Mouse (Mus musculus): ENCODE data around the gene H2-Oa. TPM values are rescaled to one million over a fixed set of nuclear protein-coding genes. Genes with fewer than 3 reads are reported as not detected.

The H2-Oa gene
- total RNA-seq, 2 experiments from 2014 or later: not detected

DNA sequence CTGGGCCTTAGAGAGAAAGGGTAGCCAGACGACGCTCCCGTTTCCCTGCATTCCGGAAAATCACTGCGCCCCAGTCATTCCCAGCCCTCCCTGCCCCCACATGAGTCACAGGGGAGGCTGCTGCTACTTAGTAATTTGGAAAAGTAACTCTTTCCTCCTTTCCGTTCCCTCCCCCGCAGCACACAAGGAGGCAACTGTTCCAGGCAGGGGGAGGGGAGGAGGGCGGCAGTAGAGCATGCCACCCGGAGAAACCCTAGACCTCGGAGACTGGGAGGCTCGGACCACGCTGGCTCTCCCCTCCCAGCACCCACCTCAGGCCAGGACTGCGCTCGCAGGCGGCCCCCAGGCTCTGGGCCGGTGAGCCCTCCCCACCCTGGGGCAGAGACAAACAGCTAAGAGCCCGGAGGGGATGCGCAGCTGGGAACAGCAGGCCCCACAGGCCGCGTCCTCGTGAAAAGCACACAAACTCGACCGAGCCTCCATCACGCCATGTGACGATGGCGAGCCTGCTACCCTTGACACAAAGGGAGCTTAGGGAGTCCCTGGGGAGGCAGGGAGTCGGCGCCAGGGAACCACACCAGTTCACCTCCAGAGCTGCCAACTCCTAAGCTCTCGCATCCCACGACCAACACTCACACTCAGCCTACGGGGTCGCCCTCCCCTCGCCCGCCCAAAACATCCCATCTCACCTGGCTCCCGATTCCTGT is 29.2 kb downstream of the H2-Oa start:
- peak; percentile 89 to 92 for DNase-seq (ENCODE audit: low spot score in 2 of 2)

DNA sequence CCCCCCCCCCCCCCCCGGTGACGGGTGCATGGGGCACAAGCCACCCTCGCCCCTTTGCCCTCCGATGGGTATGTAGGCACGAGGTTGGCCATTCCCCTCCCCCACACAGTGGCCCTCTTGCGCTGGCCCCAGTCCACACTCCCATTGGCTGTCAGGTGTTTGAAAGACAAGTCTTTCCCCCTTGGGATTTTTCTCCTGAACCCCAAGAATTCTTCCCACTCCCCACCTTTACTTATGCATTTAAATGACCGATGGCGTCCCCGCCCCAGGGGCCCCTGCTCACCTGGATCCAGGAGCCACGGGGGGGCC is 29.7 kb downstream of the H2-Oa start:
- DNase-seq (ENCODE audit: low spot score in 2 of 2): peak in 1 of 2 experiments; percentile 53

DNA sequence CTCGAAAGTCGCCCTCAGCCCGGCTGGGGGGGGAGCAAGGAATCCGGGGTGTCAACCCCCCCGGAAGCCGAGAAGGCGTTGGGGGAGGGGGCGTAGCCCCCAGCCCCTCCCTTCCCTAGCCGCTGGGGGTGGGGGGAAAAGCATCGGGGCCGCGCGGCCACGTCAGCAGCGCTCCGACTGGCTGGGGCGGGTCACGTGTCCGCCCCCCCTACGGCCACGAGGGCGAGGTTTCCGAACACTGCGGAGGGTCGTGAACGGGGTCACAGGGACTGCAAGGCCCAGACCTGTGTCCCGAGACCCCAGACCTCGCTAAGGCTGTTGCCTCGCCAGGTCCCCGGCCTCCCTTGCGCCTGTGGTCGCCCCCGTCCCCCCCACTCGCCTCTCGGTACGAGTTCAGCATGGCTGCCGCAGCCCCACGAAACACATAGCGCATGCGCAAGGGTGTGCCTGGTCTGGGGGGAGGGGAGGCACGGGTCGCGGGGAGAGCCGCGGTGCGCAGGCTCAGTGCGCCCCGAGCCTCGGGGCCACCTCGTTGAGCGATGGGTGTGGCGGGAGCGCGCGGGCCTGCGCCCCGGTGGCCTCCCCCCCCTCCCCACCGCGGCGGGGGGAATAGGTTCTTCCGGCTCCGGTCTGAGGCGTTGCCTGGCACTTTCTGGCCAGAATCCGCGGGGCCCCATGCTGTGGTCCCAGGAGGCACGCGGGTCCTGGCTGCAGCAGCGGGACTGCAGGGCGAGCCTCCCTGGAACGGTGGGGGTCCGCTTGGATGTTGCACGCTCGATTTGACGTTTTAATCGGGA is 30.2 kb downstream of the H2-Oa start, which contains the start of gene Brd2:
Gene Brd2, minus strand, starts transcription at position 447 of the 797 bp plus-strand sequence.
- DNase-seq (ENCODE audit: low spot score in 2 of 2): peak; percentile 95 to 98

DNA sequence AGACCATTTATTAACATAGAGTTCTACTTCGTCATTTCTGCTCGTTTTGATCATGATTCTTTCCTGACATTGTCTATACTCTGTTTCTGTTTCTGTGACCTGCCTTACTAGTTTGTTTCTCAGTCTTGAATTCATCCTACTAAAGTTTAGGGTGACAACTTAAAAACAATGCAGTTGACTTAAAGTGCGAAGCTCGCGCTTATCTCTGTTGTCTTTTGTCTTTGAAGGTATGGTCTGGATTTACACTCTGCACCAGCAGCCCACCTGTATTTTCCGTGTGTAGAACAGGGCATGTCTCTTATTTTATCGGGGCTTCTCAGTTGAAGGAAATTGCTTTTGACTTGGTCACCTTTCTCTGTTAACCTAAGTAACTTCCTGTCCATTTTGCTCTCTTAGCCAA is 31.0 kb downstream of the H2-Oa start:
- no peak for DNase-seq (ENCODE audit: low spot score in 2 of 2)

DNA sequence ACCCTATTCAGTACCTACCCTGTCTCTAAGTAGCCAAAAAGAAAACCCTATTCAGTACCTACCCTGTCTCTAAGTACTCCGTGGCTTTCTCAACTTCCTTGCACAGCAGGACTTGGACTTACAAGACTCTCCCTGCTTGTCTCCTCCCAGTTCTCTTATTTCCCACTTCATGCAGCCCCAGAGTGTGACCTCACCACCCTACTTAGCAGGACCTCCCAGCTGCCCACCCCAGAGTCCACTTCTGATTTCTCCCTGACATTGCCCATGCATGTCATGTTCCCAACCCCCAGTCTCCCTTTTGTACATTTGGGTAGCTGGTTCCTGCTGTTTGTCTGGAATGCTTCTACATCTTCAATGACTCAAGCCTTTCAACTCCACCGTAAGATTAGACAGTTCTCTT is 31.4 kb downstream of the H2-Oa start:
- no peak for DNase-seq (ENCODE audit: low spot score in 2 of 2)

DNA sequence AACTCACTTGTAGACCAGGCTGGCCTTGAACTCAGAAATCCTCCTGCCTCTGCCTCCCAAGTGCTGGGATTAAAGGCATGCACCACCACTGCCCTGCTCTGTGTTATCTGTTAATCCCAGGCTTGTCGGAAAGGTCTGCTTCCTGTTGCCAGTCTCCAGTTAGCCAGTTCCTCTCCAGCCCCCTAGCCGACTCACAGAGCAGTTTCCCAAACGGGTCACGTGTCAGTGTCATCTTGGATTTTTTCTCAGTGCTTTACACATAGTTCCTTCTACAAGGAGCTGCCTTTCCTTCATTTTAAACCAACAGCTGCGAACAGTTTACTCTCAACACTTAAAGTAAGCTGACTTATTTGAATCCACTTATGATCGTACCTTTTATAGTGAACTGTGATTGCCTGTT is 32.5 kb downstream of the H2-Oa start:
- DNase-seq (ENCODE audit: low spot score in 2 of 2): no peak

DNA sequence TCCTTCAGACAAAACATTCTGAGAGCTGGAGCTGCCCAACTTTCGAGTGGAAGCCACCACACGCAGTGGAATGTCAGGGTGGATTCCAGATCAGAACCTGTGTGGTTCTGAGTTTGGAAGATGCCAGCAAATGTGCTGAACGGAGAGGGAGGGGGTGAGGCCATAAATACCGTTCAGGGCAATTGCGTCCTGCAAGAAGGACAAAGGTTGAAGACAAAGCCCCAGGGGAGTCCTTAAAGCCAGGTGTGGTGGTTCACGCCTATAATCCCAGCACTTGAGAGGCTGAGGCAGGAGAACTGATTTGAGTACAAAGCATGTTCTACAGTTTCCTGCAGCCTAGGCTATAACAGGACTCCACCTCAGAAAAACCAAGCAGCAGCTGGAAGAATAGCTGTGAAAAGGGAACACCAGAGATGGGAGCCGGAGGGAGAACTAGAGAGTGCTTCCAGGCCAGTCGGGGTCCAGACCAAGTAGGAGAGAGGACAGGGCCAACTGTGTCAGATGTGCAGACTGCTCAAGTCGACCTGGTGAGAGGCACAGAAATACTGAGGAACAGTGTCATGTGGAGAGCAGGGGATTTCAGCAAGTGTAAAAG is 34.8 kb downstream of the H2-Oa start:
- no peak for DNase-seq (ENCODE audit: low spot score in 2 of 2)

DNA sequence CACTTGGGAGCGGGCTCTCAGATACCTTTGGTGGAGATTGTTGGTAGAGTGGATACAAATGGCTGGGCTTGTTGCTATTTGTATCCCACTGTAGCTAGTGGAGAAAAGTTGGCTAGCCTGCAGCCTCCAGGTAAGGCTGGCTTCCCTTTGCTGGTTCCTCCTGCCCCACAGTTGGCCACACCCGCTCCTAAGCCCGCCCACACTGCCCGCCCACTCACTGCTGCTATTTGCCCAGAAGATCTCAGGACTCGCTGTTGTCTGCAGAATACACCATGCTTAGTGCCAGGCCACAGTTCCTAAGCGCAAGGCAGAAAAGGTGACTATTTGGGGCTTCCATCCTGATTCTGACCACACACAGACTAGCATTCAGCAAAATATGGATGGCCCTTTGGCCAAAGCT is 35.3 kb downstream of the H2-Oa start:
- DNase-seq (ENCODE audit: low spot score in 2 of 2): peak; percentile 61 to 70

DNA sequence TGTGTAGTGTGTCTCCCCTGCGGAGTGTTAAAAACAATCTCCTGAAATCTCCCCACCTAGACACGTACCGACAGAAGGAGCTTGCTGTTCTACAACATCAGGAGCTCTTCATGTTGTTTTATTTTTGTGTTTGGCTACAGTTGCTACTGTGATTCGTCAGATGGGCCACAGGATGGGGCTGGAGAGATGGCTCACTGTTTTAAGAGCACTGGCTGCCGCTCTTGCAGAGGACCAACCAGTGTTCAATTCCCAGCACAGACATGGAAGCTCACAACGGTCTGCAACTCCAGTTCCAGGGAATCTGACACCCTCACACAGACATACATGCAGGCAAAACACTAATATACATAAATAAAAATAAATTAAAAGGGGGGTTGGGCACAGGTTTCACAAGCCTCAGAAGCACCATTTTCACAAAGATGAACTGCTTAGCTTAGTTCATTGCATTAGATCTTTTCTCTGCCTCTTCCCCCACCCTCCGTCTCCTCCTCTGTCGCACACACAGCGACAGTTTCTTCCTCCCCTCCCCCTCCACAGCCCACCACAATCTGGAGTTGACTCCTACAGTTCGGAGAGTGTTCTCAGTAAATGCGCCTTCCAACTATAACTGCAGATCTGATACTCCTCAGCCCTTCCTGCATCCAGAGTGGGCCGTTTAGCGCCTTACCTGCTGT is 36.3 kb downstream of the H2-Oa start:
- peak in 1 of 2 experiments; percentile 80 for DNase-seq (ENCODE audit: low spot score in 2 of 2)

DNA sequence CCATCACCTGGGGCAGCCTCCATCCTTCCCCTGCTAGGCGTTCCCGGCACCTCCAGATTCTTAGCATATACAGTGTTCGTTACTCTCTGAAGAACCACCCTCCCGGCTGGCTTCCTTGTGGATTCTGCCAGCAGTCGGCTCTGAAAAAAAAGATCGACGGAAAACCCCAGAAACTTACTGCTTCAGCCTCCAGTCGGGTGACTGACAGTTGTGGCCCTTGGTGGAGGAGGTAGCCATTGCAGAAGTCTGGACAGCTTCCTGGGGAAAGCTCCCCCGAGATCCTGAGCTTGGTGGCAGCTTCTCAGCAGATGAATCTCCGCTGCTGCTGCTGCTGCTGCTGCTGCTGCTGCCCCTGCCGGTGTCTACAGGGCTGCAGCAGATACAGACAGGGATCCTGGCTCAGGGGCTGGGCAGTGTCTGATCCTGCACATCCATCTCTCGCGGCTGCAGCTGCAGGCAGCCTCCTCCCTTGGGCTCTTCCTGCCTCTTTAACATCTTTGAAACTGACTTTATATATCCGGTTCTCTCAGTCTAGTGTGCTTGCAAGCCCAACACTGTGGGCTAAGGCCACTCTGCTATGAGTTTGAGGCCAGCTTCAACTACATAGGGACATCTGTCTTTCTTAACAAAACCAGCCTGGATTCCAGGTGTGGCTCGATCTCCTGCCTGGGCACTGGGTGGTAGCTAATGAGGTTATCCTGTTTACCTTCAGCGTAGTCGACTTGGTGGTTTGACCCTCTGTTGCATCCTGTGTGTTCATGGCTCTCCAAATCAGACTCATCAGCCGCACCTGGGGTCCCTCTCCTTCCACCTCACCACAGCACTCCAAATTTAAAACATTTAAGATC is 37.0 kb downstream of the H2-Oa start:
- DNase-seq (ENCODE audit: low spot score in 2 of 2): no peak

DNA sequence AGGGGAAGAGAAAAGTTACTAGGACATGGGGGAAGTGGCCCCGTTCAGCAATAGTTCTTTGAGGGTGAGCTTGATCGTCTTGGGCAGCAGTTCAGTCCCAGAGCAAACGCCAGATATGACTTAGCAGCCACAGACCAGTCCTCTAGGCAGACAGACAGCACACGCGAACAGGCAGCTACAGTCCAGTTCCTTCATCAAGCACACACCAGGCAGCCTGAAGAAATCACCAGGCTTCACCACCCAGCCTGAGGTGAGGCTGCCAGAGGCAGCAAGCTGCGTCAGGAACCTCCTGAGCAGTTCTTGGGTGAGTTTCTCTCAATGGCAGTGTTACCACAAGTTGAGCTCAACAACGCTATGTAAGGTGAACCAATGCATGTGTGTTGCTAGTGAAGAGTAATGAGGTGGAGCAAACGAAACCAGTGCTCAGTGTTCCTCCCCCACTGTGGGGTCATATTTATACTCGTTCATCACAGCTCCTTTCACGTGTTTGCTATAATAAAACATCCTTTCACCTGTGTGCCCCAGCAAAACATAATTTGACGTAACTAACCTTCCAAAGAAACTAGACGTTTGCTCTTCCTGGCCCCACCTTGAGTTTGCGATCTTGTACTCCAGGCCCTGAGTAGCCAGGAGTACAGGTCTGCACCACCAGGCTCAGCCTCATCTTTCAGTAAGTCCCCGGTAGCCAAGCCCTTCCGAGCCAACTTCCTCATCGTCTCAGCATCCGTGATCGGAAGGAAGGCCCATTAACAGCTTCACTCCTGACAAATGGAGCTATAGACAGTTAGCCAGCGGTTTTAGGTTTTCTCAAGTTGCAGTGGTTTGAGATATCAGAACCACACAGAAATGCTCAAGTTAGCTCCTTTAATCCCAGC is 38.2 kb downstream of the H2-Oa start:
- DNase-seq (ENCODE audit: low spot score in 2 of 2): no peak

DNA sequence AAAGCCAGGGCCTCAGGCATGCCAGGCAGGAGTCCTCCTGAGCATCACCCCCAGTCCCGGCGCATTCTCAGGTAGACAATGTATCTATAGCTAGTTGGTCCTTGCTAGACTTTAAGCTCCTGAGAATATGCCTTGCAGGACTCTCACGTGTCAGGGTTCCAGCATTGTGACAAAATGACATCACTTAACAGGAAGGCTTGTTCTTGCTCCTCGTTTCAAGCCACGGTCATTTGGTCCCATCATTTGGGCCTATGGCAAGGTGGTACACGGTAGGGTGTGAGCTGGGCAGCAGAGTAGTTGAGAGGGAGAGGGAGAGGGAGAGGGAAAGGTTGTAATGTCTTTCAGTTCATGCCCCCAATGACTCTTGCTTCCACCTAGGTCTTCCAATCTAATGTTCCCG is 39.8 kb downstream of the H2-Oa start:
- no peak for DNase-seq (ENCODE audit: low spot score in 2 of 2)

DNA sequence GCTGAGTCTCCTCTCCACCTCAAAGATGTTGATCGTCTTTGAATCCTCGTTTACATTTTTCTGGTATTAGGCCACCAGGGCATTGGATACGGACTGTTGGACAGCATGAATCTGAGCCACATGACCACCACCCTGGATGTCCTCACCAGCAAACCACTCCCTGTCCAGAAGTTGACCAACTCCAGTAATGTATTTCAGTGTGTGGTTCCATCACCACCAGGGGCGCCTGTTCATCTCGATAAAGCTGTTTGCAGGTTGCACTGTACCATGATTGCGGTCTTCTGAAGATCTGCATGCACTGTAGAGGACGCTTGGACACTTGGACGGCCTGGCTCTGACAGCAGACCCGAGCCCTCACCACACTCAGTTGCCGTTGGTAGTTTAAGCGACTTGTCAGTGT is 41.1 kb downstream of the H2-Oa start:
- no peak for DNase-seq (ENCODE audit: low spot score in 2 of 2)

DNA sequence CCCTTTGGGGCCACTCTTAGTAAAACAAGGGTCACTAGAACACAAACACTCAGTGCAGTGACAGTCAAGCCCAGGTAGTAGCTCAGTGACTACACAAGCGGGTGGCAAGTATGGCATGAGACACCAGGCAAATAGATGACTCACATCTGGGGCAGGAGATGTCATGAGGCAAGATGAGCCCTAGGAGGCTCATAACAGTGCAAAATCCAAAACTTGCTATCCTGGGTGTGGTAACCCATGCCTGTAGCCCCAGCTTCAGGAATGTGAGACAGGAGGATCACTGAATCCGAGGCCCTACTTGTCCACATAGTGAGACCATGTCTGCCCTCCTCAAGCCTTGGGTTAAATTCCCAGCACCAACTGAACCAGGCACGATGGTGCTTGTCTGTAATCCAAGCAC is 42.3 kb downstream of the H2-Oa start:
- no peak for DNase-seq (ENCODE audit: low spot score in 2 of 2)

DNA sequence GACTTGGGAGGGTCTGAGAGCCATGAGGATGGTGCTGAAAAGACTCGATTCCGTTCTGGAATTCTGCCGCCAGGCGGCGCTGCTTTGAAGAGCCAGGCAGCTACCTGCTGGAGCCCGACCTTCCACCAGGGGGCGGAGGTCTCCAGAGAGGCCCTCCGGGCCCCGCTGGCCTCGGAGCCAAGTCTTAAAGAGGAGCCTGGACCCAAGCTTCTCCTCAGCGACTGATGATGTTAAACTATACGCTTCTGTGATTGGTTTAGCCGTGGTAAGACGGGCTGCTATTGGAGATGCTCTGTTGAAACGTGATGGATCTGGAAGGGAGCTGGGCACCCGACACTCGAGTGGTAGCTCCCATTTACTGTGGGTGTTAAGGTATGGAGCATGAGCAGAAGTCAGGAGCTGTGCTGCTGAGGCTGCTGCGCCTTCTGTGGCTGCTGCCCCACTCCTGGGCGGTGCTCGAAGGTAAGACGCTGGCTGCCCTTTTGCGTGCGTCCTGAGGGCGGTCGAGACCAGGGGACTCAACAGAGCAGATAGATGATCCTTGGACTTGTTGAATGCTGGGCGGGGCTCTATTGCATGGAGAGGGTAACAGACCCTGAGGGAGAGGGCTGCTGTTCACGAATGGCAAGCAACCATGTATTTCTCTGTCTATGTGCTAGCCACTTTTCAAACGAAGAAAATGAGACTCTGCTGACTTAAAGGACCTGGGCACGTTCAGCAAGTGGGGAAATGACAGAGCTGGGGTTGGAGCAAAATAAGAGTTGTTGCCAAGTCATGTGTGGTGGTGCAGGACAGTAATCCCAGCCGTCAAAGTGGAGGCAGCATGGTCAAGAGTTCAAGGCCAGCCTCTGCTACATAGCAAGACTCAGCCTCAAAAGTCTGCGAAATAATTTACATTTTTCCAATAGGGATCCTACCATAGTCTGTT is 43.4 kb downstream of the H2-Oa start:
- peak; percentile 94 to 99 for DNase-seq (ENCODE audit: low spot score in 2 of 2)

DNA sequence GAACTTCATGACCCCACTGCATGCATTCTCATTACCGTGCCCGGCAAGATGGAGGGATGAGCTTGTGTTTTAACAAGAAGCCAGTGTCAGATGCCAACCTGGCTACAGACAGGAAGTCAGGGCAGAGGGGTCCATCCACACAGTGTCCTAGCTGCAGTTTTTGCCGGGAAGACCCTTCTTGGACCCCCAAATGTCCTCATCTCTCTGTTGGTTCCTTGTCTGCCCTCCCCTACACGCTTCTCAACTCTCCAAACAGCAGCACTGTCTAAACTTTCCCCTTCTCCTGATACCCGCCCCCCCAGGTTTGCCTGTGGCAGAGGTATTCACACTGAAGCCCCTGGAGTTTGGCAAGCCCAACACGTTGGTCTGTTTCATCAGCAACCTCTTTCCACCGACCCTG is 45.5 kb downstream of the H2-Oa start:
- no peak for DNase-seq (ENCODE audit: low spot score in 2 of 2)

DNA sequence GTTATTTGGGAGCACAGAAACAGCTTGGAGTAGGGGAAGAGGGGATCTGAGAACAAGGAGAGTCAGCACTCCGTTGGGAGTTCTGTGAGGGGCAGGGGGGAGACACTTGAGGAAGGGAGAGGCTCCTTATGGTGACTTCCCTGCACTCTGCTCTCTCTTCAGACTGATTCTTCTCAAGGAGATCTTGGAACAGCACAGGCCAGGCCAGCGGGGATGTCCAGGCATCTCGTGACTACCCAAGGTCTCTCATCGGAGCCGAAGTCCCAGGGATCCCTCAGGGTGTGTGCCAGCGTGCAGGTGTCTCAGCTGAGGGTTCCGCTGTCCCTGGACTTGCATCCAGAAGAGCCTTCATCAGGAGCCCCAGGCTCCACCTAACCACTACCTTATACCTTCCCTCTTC is 46.5 kb downstream of the H2-Oa start:
- no peak for DNase-seq (ENCODE audit: low spot score in 2 of 2)

DNA sequence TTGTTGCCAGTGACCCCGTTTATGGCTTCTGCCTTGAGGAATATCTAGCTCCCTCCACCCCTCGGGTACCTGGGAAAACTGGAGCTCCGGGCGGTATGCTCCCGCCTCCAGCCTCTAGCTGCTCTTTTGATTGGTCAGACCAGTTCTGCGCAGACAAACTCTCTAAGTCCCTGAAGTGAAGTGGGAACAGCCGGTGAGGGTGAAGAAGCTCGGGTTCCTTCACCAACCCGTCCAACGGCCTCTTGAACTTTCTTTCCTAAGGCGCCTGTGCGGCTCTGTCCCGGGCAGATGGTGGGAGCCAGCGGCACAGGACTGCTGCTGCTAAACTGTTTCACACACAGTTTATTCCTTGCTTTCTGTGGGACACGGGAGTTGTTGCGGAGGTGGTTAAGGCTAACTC is 47.3 kb downstream of the H2-Oa start:
- DNase-seq (ENCODE audit: low spot score in 2 of 2): no peak

DNA sequence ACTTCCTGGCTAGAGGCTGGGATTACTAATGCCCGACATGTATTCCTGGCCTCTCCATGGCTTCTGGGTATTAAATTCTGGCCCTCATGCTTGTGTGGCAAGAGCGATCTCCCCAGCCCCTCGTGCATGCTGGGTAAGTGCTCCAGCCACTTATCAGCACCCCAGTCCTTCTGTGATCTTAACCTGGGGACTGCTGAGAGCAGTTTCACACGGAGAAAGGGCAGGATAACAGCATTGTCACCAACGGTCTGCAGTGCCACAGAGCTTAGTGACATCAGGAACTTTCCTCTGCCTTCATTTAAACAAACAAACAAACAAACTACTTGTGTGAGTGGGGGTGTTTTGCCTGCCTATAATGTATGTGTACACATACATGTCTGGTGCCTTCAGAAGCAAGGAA is 48.1 kb downstream of the H2-Oa start:
- no peak for DNase-seq (ENCODE audit: low spot score in 2 of 2)

All from layer of hippocampus, adult 18-20 months (tissue).